Mouse (Mus musculus) thymus, postnatal 14 days (tissue): ENCODE results near the gene Vwa7.

Source experiments
- DNase-seq: peaks from one replicate; pipeline ENCODE4 v3.0.0; 2021

Gene Vwa7

GRCm38 (mm10) chr17:35068213-35068914 is 52.0 kb downstream of the Vwa7 start:
- no peak for DNase-seq

DNA sequence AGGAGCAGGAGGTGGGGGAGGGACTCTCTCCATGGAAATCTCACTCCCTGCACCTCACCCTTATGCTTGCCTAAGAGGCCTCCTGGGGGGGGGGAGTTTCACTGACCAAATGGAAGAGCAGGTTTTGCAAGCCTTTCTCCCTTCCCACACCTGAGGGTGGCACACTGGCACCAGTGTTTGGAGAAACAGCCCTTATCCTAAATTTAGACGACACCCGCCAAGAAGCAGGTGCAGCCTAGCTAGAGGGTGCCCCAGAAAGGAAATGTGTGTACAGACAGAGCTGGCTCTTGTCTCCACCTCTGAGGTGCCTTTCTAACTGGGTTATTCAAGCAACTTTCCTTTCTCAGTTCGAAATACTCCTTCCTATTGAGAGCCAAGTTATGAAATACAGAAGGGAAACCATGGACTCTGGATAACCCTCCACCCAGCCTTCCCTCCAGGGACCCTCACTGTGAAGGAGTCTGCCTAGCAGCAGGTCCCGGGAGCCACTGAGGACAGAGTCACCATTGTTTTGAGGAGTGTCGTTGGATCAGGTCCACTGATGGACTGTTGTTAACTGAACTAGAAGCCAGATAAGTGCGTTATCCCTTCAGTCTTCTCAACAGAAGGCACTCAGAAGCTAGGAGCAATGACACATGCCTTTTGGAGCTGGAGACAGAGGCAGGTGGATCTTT is 54.3 kb downstream of the Vwa7 start:
- DNase-seq, result peak; percentile 80

DNA sequence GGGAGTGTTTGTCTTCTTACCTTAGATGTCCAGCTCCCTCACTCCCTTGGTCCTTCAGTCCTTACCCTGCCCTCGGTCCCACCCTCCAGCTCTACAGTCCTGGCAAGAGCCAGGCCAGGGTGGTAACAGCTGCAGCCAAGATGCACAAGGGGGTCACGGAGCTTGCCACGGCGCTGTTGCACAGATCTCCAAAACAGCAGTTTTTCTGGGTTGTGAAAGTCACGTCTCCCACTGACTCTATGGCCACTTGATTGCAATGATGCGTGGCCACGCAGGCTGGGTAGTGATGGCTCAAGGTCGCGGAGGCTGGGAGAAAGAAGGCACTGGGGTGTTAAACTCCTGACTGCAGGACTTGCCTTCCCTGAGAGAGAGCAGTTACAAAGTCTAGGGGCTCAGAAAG is 55.1 kb downstream of the Vwa7 start:
- no peak for DNase-seq

DNA sequence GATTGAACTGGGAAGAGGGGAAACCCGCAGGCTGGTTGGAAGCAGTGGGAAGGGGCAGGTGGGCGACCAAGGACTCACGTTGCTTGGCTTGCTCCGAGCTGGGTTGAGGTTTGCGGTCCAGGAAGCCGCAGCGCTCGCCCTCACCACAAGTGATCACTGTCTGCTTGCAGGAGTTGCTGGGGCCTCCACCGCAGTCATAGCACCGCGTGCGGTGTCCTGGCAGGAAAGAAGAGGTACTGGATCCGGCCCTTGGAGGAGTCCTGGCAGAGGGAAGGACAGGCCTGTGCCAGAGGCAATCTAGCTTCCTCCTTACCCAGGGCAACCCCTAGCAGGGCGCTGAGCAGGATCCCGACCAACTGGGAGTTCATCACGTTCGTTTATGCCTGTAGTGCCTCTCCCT is 57.7 kb downstream of the Vwa7 start:
- DNase-seq, result peak; percentile 61
